Mouse (Mus musculus): Measurements from ENCODE around the gene Olfr709-ps1.
"Not testable (repeated sequence)": the region's sequence is repeated elsewhere in the genome, so short reads cannot be mapped to it uniquely, and the experiment has no call there.

The Olfr709-ps1 gene

DNA sequence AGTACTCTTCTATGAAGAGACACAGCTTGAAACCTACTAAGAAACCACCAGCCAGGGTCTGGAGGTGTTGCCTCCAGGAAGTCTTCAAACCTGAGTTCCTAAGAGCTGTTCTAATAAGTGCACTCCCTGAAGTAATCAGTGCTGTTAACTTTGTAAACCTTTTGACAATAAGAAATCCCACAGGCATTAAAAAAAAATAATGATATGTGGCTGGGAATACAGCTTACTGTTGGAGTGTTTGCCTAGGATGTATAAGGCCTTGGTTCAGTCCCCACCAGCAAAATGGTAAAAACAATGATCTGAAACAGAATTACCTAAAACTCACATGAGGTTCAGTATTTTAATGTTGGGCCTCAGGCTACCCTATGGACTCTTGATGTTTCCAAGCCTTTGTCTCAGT is at the start of gene Olfr709-ps1:
Gene Olfr709-ps1 (minus strand): TSS at position 101 of the 400 bp plus-strand sequence.
- in situ Hi-C loops (cut with MboI, MseI): no loop called here

DNA sequence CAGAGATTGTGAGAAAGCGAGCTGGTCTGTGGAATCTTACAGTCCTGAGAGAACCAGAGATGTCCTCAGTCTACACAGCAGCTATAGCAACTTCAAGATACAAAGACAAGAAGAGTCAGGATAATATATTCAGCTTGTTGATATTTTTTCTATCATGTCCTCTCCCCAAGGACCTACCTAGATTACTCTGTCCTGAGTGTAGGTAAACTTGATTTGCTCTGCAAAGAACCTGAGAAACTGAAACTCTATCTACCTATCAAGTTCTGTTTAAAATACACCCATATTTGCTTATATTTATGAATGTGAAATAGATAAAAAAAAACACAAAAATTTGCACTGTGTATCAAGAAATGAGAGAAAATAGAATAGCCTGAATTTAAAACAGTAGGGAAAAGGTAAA is 43.3 kb upstream of the Olfr709-ps1 start, which contains the start of gene Olfr711:
Gene Olfr711 (minus strand): TSS at position 101 of the 400 bp plus-strand sequence.
- in situ Hi-C loops (cut with MboI, MseI): no loop called here

DNA sequence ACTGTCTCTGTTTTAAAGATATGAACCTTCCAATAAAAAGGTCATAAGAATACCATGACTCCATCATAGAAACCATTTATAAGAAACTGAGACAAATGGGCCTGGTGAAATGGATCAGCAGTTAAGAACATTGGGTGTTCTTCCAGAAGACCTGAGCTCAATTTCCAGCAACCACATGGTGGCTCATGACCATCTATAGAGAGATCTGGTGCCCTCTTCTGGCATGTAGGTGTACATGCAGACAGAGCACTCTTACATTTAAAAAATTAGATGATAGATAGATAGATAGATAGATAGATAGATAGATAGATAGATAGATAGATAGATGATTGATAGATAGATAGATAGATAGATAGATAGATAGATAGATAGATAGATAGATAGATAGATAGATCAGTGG is 35.5 kb upstream of the Olfr709-ps1 start:
- in situ Hi-C loops (cut with MboI, MseI): not testable (repeated sequence)

DNA sequence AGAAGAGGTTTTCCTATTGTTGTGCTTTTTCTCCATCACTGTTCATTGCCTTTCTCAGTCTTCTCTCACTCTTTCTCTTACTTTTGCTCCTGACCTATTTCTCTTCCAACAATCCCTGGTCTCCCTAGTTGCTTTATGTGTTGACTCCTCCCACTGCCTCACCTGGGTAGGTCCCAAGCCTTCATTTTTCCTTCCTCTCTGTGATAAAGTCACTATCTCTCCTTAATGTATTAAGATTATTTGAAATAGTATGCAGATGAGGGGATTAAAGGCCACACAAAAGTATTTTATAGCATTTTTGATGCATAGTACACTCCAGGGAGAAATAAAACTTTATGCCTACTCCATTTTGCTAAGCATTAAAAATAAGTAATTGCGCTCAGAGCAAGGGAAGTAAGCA is 31.8 kb upstream of the Olfr709-ps1 start, which contains the start of gene Olfr6:
Gene Olfr6 (minus strand): TSS at position 101 of the 400 bp plus-strand sequence.
- in situ Hi-C loops (cut with MboI, MseI): no loop called here

DNA sequence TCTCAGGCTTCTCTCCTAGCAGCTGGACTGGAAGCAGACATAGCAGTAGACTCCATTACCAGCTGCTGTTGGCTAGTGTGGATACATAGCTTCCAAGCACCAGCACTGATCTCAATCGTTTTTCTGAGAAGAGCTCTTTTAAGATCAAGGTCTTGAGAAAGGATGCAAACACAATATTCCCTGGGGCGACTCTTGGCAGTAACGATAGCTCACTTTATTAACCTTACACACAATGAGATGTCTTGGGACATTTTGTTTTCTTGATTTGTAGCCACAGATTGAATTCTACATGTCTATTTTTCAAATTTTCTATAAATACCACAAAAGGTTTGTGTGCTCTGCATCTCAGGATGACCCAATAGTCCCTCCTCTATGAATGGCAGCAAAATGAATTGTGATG is 16.2 kb upstream of the Olfr709-ps1 start, which contains the start of gene Olfr710:
Gene Olfr710 (minus strand): TSS at position 101 of the 400 bp plus-strand sequence.
- in situ Hi-C loops (cut with MboI, MseI): no loop called here

DNA sequence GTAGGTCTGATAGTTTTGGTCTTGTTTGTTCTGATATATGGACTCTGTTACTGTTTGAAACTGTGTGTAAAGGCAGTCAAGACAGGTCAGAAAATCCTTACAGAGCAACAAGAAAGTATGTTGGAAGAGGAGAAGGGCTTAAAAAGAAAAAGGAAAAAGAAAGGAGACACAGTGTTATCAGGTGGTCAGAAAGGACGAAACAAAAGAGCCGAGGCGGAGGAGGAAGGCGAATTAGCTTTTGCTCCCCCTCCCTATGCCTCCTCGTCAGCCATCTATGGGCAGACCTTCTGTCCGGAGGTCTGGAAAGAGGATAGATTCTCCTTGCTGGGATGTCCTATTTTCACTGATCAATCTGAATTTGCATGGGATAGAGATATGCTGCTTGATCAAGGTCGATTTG is 11.1 kb downstream of the Olfr709-ps1 start:
- in situ Hi-C loops (cut with MboI, MseI): not testable (repeated sequence)

DNA sequence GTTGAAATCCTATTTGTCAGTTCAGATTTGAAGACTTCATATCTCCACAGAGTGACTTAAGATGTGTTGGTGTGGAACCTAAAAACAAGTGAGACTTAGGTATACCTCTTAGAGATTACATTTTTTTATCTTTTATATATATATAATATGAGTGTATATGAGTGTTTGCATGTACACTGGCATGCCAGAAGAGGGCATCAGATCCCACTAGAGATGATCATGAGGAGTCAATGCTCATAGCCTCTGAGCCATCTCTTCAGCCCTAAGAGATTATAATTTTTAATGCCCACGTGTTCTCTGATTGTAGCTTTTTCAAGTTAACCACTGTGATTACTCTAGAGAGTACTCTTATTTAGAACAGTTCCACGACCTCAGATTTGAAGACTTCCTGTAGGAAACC is 24.3 kb downstream of the Olfr709-ps1 start, which contains the start of gene Olfr1532-ps1:
Gene Olfr1532-ps1 (plus strand): TSS at position 326 of the 400 bp plus-strand sequence.
- in situ Hi-C loops (cut with MboI, MseI): no loop called here

DNA sequence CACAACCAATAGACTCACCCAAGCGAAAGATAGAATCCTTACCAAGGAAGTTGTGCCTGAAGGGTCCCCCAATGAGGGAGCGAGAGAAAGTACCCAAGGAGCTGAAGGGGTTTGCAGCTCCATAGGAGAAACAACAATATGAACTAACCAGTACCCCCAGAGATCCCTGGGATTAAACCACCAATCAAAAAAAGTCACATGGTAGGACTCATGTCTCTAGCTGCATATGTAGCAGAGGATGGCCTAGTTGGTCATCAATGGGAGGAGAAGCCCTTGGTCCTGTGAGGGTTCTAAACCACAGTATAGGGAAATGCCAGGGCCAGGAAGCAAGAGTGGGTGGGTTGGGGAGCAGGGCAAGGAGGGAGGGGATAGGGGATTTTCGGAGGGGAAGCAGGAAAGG is 30.9 kb downstream of the Olfr709-ps1 start, which contains the start of gene Olfr707:
Gene Olfr707 (minus strand): TSS at position 101 of the 400 bp plus-strand sequence.
- in situ Hi-C loops (cut with MboI, MseI): not testable (repeated sequence)

DNA sequence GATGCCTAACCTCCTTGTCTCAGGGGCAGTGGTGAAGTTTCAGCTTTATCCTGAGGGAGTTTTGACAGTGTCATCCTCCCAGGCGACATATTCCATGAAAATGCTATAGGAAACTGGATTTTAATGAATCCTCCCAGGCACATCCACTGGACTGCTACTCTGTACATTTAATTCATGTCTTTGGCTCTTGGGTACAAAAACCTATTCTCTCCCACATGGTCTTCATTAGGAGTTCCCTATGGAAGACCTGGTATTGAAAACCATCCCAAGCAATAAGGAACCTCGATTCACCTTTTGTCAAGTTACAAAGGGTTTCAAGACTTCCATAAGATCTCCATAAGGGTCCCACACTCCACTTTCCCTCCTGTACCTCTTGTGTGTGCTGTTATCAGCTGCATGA is 44.0 kb downstream of the Olfr709-ps1 start, which contains the start of gene Olfr706:
Gene Olfr706 (minus strand): TSS at position 101 of the 400 bp plus-strand sequence.
- in situ Hi-C loops (cut with MboI, MseI): no loop called here

DNA sequence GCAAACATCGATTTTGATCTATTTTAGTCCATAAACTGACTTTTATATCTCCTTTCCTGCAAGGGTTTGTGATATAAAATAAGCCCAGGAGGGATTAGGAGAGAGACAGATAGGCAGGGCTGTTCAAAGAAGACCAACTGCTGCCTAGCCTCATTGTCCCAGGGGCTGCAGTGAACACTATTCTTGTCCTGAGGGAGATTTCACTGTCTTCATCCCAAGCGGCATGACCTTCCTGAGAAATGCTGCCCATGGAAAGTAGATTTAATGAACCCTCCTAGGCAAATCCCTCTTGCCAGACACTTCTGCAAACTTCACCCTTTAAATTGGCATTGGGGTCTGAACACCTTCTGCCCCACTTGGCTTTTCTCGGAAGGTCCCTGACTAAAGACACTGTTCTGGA is 55.2 kb downstream of the Olfr709-ps1 start, which contains the start of gene Olfr705:
Gene Olfr705 (minus strand): TSS at position 101 of the 400 bp plus-strand sequence.
- in situ Hi-C loops (cut with MboI, MseI): no loop called here

Data from T-helper 2 cell (primary cell).